Mouse (Mus musculus) MEL-GATA-1-ER (cell line): Measurements from ENCODE around the gene Zfp119b.
A peak's percentile ranks its signal among the peaks of the same experiment; 100 is the strongest.

Source experiments
- DNase-seq: peaks from one replicate; pipeline ENCODE4 v3.0.0-alpha.2; 2012; ENCODE audit warnings: low read depth; ENCODE audit errors: extremely low read depth

Gene Zfp119b

DNA sequence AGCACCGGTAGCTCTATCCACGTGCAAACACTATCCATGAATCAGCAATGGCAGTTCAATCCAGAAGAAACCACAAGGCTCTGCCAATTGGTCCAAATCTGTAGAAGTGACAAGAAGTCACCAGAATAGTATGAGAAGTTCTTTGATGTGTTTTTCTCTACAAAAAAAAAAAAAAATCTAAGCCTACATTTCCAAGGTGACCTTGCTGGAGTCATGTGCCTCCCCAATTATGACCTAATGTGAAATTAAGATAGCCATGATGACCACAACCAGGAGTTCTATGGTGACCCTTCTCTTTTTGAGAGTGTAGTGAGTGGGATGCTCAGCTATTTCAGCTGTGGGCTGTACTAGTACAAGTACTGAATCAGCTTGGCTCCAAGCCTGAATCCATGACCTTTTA lies at the start of gene Zfp119b:
Gene Zfp119b (minus strand): TSS at position 101 of the 400 bp plus-strand sequence.
- DNase-seq: no peak

DNA sequence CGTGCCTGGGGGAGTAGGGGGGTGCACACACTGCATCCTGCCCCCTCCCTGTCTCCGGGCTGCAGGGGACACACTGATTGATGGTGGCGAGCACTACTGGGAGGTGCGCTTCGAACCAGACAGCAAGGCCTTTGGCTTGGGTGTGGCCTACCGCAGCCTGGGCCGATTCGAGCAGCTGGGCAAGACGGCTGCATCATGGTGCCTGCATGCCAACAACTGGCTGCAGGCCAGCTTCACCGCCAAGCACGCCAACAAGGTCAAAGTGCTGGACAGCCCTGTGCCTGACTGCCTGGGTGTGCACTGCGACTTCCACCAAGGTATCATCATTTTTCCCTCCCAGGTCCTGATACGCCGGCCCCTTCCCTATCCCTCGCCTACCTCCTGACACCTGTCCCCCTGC lies 46.7 kb upstream of the Zfp119b start:
- DNase-seq: no peak

DNA sequence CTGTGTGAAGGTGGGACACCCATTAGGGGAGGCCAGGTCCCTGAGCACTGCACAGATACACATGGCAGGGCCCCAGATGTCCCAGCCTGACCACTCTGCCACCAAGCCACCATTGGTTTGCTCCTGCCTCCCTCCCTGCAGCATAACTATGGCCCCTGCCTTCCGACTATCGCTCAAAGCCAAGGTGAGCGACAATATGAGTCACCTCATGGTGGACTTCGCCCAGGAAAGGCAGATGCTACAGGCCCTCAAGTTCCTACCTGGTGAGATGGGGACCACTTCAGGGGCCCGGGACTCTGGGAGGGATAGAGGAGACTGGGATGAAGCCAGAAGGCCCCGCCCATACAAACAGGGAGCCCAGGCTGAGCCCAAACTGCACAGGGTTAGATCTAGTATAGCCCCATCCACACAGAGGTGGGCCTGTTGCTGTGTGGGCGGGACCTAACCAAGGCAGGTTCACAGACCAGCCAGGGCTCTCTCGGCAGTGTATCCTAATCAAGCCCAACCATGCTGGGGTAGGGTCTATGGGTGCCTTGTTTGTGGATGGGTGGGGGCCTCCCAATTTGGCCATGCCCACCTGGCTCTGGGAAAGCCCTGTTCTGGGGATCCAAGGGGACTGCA lies 41.1 kb upstream of the Zfp119b start:
- DNase-seq: no peak

DNA sequence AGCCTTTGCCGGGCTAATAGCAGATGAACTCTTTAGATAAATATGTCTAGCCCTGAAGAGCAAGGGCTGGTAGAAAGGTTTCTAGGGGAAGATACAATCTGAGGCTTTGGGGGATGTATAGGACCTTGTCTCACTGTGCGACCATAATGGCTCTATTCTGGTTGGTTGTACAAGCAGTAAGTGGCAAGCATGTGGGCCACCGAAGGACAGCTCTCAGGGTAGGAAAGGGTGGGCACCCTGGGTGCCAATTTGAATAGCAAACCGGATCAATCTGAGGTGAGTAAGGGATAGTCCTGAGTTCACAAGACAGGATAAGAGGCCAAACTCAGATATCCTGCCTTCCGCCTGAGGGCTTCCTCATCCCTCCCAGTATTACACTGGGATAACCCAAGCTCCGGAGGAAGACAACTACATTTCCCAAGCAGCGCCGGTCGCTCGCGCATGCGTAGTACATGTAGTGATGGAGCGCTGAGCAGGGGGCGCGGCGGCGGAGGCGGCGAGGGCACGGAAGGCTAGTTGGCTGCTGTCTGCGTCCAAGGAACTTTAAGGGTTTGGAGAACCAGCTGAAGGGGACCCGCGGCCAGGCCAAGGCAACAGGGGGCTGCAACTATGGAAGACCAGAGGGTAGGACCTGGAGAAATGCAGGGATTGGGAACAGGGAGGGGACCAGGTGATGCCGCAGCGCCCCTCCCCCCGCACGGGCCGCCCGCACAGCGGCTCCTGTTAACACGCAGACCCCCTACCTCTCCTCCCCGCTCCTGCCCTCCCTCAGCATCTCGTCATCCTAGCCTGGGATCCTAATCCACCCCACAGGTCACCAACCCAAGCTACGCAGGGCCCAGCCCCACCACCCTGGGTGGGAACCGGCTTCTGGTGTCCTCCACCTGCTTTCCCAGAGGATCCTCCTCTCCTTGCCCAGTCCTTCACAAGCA lies 37.0 kb upstream of the Zfp119b start, which contains the start of gene Fsd1:
Gene Fsd1 (plus strand): TSS at position 480 of the 932 bp plus-strand sequence.
- no peak for DNase-seq

DNA sequence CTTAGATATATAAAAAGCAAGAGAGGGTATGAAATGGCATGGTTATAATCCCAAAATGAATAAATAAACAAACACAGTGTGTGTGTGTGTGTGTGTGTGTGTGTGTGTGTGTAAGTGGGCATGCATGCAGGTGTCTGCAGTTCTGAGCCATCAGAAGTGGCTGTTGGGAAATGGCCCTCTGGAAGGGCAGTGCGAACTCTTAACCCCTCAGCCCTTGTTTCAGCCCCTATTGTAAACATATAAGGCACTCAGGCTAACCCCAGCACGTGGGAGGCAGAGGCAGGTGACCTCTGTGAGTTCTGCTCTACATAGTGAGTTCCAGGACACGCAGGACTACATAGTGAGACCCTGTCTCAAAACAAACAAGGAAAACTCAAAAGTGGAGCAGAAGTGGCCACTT lies 28.0 kb upstream of the Zfp119b start:
- DNase-seq: no peak

DNA sequence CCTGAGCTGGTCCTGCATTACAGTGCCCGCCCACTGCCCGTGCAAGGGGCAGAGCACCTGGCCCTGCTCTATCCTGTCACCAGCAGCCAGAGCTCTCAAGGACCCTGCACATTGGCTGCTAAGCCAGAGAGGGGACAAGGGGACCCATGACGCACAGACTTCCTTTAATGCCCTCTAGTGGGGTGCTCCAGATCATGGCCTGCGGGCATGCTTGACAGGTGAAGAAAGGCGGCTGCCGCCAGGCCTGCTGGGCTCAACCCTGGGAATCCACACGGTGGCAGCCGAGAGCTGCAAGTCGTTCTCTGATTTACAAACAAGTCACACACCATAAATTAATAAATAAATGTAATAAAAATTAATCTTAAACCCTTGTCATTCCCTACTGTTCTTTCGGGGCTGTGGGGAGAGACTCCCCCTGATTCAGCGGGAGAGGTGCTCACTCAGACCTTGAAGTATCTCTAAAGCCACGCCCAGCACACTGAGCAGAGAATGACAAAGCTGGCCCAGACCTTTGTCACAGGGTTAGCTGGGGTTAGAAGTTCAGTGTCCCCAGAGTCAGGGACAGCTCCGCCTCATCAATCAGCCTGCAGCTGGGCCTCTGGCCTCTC lies 27.1 kb upstream of the Zfp119b start:
- no peak for DNase-seq

DNA sequence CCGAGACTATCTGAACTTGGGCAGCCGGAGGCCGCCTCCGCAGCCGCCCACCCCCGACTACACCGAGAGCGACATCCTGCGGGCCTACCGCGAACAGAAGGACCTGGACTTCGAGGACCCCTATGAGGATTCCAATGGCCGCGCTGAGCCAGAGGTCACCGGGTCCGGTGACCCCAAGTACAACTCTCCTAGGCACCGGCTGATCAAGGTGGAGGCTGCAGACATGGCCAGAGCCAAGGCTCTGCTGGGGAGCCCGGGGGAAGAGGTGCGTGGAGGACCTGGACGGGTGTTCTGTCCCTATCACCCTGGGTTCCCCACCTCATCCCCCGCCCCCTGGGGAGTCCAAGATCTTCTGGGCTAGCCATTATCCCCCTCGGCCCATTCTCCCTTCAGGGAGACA lies 22.2 kb upstream of the Zfp119b start:
- no peak for DNase-seq

DNA sequence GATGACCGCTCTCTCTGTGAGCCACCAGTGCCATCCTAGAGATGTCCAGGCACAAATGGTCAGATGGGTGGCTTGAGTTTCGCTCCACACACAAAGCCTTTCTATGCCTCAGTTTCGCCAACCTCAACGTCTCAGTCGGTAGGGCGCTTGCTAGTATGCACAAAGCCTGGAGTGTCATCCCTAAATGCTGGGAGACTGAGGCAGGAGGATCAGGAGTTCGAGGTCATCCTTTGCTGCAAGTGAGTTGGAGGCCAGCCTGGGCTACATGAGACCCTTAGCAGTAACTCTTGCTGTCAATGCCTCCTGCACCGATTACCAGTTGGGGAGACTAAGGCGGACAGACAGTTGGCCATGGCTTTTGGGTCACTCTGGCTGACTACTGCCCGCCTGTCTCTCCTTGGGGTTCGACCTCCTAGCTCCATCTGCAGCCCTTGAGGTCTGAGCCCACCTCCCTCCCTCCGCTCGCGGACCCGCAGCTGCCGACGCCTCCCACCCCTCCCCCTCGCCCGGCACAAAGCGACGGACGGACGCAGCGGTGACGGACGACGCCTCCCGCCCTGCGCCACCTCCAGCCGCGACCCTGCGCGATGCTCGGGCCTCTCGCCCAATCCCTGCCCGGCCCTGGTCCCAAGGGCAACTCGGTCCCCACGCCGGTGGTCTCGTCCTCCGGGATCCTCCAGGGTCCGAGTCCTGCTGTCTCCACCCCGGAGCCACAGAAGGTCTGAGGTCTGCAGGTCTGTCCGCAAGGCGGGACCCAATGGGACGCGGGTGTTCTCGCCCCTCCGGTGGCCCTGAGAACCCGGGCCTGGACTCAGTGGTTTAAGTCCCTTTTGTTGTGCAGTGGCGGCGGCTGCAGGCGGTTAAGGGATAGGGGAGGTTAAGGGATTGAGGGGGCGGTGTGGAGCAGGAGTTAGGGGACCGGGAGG lies 20.9 kb upstream of the Zfp119b start, which contains the start of gene Shd:
Gene Shd (plus strand): TSS at position 502 of the 926 bp plus-strand sequence.
- DNase-seq: no peak

DNA sequence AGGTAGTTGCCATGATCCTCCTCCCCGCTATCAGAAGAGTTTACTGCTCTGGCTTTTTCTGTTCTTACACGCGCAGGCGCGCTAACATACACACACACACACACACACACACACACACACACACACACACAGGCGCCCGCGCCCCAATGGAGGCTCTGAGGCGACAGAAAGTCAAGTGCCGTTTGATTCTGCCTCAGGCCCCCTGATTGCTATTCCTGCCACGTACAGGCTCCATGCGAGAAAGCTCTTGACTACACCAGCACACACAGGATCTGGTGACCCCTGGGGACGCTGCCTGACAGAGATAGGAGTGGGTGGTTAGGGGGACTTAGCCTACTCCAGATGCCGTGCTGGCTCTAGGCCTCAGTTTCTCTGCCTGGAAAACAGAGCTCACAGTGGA lies 20.3 kb upstream of the Zfp119b start:
- no peak for DNase-seq

DNA sequence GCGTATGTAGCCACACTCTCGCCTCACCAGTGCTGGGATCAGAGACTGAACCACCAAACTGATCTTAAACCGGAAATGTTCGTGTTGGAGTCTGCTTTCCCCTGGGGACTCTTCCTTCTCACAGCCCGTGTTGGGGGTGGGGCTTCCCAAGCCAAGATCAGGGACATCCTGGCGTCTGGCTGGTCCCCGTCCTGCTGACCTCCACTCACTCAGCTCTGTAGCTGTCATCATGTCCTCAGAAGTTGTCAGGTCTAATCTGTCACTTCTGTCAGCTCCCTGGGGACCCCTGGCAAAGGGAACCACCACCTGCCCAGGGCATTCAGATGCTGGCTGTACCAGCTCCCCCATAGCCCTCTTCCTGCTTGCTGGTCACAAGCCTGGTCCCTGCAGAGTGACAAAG lies 18.9 kb upstream of the Zfp119b start:
- no peak for DNase-seq

DNA sequence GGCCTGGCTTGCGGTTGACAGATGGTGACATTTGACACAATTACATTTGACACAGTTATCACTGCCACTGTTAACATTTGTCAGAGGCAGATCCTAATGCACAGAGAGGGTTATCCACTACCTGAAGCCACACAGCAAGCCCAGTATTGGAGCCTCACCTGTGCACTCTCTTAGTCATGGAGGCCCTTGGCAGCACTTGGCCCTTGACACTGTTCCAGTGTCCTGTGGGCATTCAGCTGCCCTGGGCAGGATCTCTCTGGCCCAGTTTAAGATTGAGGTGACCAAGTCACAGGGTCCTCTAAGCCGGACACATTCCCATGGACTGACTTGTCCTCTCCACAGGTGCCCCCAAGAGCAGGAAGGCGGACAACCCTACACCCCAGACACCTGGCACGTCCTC lies 17.9 kb upstream of the Zfp119b start:
- DNase-seq: no peak

DNA sequence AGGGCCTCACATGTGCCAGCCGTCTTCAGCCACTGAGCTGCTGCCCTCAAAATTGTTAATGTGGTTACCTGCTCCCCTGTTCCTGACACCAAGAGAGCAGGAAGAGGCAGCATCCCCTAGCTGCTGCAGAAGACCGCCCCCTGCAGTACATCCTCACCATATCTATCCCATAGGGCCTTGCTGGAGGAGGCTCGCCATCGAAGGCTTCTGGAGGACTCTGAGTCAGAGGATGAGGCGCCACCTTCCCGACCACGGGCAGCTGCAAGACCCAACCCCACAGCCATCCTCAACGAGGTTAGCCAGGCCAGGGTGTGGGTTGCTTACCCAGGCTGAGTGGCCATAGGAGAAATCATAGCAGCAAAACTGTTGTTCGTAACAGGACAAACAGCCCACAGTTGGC lies 15.7 kb upstream of the Zfp119b start:
- no peak for DNase-seq

DNA sequence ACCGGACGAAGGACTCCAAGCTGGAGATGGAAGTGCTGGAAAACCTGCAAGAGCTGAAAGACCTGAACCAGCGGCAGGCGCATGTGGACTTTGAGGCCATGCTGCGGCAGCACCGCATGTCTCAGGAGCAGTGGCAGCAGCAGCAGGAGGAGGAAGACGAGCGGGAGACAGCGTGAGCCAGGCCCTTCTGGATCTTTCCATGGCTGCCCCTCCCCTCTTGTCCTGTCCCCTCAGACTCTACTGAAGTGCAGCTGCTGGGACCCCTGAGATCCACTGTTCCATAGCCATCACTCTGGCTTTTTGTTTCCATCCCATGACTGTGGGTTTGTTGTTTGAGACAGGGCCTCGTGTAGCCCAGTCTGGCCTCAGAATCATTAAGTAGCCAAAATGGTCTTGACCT lies 15.2 kb upstream of the Zfp119b start:
- DNase-seq: no peak

DNA sequence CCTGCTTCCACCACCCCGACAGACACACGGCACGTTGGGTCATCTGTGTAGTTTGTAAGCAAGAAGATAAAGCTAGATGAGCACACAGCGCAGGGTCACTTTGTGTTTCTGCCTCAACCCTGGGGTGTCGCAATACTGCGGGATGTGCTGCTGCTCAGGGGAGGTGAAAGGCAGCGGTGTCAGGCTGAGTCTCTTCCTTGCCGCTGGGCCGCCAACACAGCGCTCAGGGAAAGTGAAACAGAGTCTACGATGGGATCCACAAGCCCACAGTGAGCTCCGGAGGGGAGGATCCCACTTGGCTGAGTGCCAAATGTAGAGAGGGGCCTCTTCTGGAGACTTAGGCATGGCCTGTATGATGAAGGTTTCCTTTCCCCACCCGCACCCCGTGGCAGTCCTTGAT lies 13.9 kb upstream of the Zfp119b start:
- DNase-seq: no peak

DNA sequence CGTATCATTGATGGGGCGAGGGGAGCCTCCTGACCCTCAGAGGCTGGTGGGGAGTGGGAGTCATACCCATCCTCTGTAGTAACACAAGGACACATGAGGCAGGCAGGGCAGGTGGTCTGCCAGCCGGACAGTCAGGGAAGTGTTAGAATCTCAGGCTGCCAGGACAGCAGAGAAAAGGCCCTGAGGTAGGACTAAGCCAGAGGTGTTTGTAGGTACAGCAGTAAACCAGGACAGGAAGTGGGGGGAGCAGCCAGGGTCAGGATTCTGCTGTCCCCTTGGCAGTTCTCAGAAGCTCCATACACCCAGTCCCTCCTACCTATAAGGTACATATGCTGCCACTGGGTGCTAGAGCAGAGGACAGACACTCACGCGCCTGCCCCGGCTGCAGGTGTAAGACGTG lies 12.3 kb upstream of the Zfp119b start:
- no peak for DNase-seq

DNA sequence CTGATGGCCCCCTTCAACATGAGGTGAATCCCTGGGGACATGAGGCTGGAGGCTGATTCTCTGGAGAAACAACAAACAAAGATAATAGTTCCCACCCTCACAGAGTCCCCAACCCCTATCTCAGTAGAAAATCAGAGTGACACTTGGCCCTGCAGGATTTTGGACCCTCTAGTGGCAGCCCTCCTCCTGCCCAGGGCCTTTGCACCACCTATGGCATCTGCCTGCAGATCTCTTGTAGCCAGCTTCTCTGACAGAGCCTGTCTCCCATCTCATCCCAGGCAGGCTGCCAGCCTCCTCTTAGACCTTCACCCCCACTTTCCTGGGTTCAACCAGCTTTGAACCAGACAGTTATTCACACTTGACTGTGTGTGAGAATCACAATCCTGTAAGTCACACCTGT lies 11.5 kb upstream of the Zfp119b start:
- DNase-seq: no peak

DNA sequence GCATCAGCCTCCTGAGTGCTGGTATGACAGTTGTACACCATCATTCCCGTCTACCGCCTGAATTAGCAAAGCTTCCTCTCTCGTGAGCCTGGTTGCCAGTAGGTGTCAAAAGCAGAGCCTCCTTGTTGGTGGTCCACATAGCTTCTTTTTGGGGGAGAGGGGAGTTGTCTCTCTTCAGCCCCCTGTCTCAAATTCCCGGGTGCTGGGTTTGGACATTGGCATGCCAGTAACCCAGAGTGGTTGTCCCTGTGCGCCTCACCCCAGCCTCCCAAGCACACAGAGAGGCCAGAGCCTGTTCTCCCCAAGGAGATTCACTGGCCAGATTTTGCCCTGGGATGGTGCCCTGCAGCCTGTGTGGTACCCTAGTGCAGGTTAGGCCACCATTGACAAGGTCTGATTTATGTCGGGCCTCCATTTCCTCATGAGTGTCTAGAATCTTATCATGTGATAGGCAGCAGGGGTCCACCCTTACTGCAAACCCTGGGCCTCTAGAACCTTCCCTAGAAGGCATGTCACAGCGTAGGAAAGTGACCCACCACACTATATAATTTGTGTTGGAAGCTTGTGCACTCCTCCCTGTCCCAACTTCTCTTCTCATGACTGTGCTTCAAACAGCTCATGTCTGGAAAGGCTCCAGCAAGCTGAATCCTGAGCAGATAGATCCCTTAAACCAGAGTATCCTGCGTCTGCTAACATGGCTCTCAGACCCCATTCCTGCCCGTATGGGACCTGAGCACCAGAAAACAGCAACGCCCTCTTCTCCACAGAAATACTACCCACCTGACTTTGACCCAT lies 10.8 kb upstream of the Zfp119b start:
- DNase-seq: no peak

DNA sequence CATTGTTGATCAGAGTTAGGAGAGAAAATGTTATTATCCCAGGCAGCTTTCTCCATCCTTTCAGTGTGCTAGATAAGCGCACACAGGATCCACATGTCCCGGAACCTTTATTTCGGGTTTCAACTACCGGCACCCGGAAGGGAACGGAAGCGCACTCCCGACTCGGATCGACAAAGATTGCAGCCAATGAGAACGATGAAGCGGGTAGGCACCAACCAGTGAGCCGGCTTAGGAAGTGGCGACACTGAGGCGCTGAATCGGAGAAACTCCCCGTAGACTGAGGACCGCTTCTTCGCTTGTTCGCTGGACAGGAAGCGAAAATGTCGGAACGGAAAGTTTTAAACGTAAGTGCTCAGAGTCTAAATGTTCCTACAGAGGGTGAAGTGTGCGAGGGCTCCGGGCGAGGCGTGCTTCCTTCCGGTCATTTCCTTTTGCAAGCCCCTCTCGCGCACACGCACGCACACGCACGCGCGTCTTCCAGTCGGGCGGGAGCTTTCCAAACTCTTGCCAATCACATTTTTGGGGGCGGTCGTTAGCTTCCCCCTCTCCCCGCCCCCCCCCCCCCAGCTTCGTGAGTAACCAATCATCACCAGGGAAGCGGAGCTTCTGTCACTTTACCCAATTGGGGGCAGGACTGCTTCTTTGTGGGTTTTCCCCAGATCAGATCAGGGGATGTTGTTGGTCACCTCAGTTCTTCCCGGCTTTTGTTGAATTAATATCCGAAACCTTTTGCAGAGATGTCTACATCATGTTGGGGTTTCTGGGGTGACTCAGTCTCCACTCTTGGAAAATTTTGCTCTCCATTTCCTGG lies 9.8 kb upstream of the Zfp119b start, which contains the start of gene Yju2:
Gene Yju2 (plus strand): TSS at position 182 of the 811 bp plus-strand sequence.
- peak; percentile 95 for DNase-seq

DNA sequence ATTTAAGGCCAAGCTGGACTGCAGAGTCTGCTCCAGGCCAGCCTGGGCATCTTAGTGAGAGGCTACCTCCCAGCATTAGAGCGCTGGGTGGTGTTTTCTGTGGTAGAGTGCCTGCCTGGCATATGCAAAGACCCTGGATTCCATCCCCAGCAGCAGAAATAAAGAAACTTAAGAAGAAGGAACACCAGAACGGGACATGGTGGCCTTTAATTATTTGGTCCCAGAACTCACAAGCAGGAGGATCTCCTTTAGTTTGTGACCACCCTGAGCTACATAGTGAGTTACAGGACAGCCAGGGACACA lies 9.2 kb upstream of the Zfp119b start:
- no peak for DNase-seq
